ENCODE assay signal across 1 mouse cellular context in genomic region chr17:30027343-30028029, GRCm38 (mm10).
A peak's percentile ranks its signal among the peaks of the same experiment; 100 is the strongest.
TF ChIP-seq lines count a peak whose summit lies in the region.

No protein-coding gene starts in this region.

TF ChIP-seq in MEL, 35 proteins besides CTCF, POLR2A, EP300 and RAD21:
- TF ChIP-seq POLR2AphosphoS5 (IDR thresholded peaks at IDR 0.05; ENCODE audit: borderline replicate concordance, low read depth, low read length) (no peak), ELF1 (IDR thresholded peaks at IDR 0.05; ENCODE audit: low read depth, low read length) (no peak), MEF2A (IDR thresholded peaks at IDR 0.05; ENCODE audit: extremely low read depth, insufficient replicate concordance, low read depth, low read length, poor library complexity, severe bottlenecking) (peak; percentile 25; the same call in 1 of the 2 replicates), ZNF384 (IDR thresholded peaks at IDR 0.05; ENCODE audit: low read depth, low read length) (peak; percentile 79), HCFC1 (IDR thresholded peaks at IDR 0.05; ENCODE audit: low read depth, low read length) (peak; percentile 26; the same call in 1 of the 2 replicates), MXI1 (IDR thresholded peaks at IDR 0.05; ENCODE audit: low read depth, low read length) (peak; percentile 36), ZKSCAN1 (IDR thresholded peaks at IDR 0.05; ENCODE audit: low read depth, low read length) (peak; percentile 58; the same call in 1 of the 2 replicates), ZC3H11A (IDR thresholded peaks at IDR 0.05; ENCODE audit: low read depth, low read length) (no peak), RCOR1 (IDR thresholded peaks at IDR 0.05; ENCODE audit: low read depth, low read length) (peak; percentile 85), MAX (IDR thresholded peaks at IDR 0.05; ENCODE audit: low read length) (peak; percentile 41; the same call in 1 of the 2 replicates), TCF12 (IDR thresholded peaks at IDR 0.05; ENCODE audit: low read depth, low read length) (peak; percentile 65; the same call in 1 of the 2 replicates), BHLHE40 (IDR thresholded peaks at IDR 0.05; ENCODE audit: borderline replicate concordance, low read depth, low read length) (peak; percentile 37; the same call in 1 of the 2 replicates), MAZ (IDR thresholded peaks at IDR 0.05; ENCODE audit: low read depth, low read length) (0 out of 2 replicates have a peak, but pooled peaks have one; percentile 63), SMC3 (IDR thresholded peaks at IDR 0.05; ENCODE audit: low read depth, low read length) (no peak), POLR2AphosphoS2 (IDR thresholded peaks at IDR 0.05; ENCODE audit: low read length) (peak; percentile 31; the same call in 1 of the 2 replicates), ETS1 (IDR thresholded peaks at IDR 0.05; ENCODE audit: low read depth, low read length) (peak; percentile 88), CHD2 (IDR thresholded peaks at IDR 0.05; ENCODE audit: low read length) (peak; percentile 63), MAFK (IDR thresholded peaks at IDR 0.05; ENCODE audit: borderline replicate concordance, low read depth, low read length) (peak; percentile 62; the same call in 1 of the 2 replicates), CHD1 (IDR thresholded peaks at IDR 0.05; ENCODE audit: low read depth, low read length) (peak; percentile 77; the same call in 1 of the 2 replicates), UBTF (IDR thresholded peaks at IDR 0.05; ENCODE audit: borderline replicate concordance, insufficient read depth, low read depth, low read length) (no peak), USF1 (IDR thresholded peaks at IDR 0.05; ENCODE audit: low read depth, low read length) (no peak), SIN3A (IDR thresholded peaks at IDR 0.05; ENCODE audit: low read length) (peak; percentile 84), NELFE (IDR thresholded peaks at IDR 0.05; ENCODE audit: low read depth, low read length) (no peak), ZMIZ1 (IDR thresholded peaks at IDR 0.05; ENCODE audit: low read depth, low read length) (no peak), MYB (IDR thresholded peaks at IDR 0.05; ENCODE audit: low read depth, low read length) (peak; percentile 60), KAT2A (conservative IDR thresholded peaks at IDR 0.05; ENCODE audit: low read depth, low read length) (0 out of 2 replicates have a peak, but pooled peaks have one; percentile 30), GATA1 (IDR thresholded peaks at IDR 0.05; ENCODE audit: low read depth, low read length) (peak; percentile 95), JUND (IDR thresholded peaks at IDR 0.05; ENCODE audit: low read depth, low read length) (0 out of 2 replicates have a peak, but pooled peaks have one; percentile 26), TBP (IDR thresholded peaks at IDR 0.05; ENCODE audit: low read depth, low read length) (no peak), MYC (IDR thresholded peaks at IDR 0.05; ENCODE audit: low read depth, low read length) (no peak)
